Mouse (Mus musculus) MEL (cell line): ENCODE data around the gene Ephb6.

Source experiments
- CTCF ChIP-seq, 3 experiments: IDR thresholded peaks in 2 of 3; conservative IDR thresholded peaks in 1 of 3; 2 replicates each; pipeline ENCODE4 v1.5.1; 2011 to 2012; ENCODE audit warnings: low read length in 3 of 3, low read depth in 2 of 3, mild to moderate bottlenecking in 2 of 3, improper control_type of control experiment in 1 of 3, inconsistent platforms in 1 of 3, mixed read lengths in 1 of 3, moderate library complexity in 1 of 3; ENCODE audit not compliant: control insufficient read depth in 1 of 3, insufficient read depth in 1 of 3, poor library complexity in 1 of 3, severe bottlenecking in 1 of 3
- ETS1 ChIP-seq: IDR thresholded peaks from 2 replicates; pipeline ENCODE4 v1.6.1; 2012; ENCODE audit warnings: low read depth, mild to moderate bottlenecking, inconsistent platforms, low read length, improper control_type of control experiment, moderate library complexity
- GABPA ChIP-seq: IDR thresholded peaks from 2 replicates; pipeline ENCODE4 v1.6.1; 2012; ENCODE audit warnings: low read depth, mild to moderate bottlenecking, inconsistent platforms, low read length, improper control_type of control experiment, moderate library complexity
- GATA1 ChIP-seq: IDR thresholded peaks from 2 replicates; pipeline ENCODE4 v1.6.1; 2011; ENCODE audit warnings: low read depth, low read length, improper control_type of control experiment
- SMC3 ChIP-seq: IDR thresholded peaks from 2 replicates; pipeline ENCODE4 v1.6.1; 2011; ENCODE audit warnings: low read depth, low read length, improper control_type of control experiment
- ZKSCAN1 ChIP-seq: IDR thresholded peaks from 2 replicates; pipeline ENCODE4 v1.6.1; 2012; ENCODE audit warnings: low read depth, mild to moderate bottlenecking, inconsistent platforms, low read length, improper control_type of control experiment, moderate library complexity

DNA sequence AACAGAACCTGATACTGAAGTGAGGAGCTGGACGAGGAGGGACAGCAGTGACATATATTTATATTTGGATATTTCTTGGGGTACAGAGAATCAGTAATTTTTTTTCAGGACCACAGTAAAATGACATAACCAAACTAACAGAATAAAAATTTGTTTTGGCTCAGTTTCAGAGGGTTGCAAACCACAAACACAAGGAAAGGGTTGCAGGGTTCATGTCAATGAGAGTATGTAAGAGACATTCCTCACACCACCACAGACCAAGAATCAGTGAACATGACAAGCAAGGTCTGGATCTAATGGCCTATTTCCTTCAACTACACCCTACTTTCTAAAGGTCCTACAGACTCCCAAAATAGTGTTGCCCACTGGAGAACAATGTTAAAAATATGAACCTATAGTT lies 23.1 kb upstream of the Ephb6 start:
- TF ChIP-seq ZKSCAN1: no peak
- no peak for TF ChIP-seq CTCF (IDR thresholded peaks at IDR 0.05 in 2 of 3, conservative IDR thresholded peaks at IDR 0.05 in 1 of 3; ENCODE audit: control insufficient read depth in 1 of 3, insufficient read depth in 1 of 3, low read depth in 2 of 3, low read length in 3 of 3, poor library complexity in 1 of 3, severe bottlenecking in 1 of 3)
- TF ChIP-seq SMC3: no peak
- no peak for TF ChIP-seq GATA1
- TF ChIP-seq GABPA: no peak
- no peak for TF ChIP-seq ETS1
